Mouse (Mus musculus) monocyte, adult 5-6 weeks (primary cell): ENCODE results near the gene Ephb2. TPM values are rescaled to one million over a fixed set of nuclear protein-coding genes. Genes with fewer than 3 reads are reported as not detected.
A peak's percentile ranks its signal among the peaks of the same experiment; 100 is the strongest.

ENCODE experiments used
- ATAC-seq: fragments of 153-309, 156-312 bp; replicated peaks from 2 replicates; pipeline ENCODE4 v1.8.0; 2017; ENCODE audit warnings: mild to moderate bottlenecking; ENCODE audit not compliant: low TSS enrichment, insufficient number of reproducible peaks, severe bottlenecking, poor library complexity, low FRiP score
- total RNA-seq: library from RNA; stranded (forward); fragments of 200-1000, 200-491, 200-594 nt; gene quantifications from 3 replicates; pipeline ENCODE4 v1.2.3, GENCODE M21; 2017

The Ephb2 gene
- total RNA-seq, 1 experiment from 2014 or later, result not detected

DNA sequence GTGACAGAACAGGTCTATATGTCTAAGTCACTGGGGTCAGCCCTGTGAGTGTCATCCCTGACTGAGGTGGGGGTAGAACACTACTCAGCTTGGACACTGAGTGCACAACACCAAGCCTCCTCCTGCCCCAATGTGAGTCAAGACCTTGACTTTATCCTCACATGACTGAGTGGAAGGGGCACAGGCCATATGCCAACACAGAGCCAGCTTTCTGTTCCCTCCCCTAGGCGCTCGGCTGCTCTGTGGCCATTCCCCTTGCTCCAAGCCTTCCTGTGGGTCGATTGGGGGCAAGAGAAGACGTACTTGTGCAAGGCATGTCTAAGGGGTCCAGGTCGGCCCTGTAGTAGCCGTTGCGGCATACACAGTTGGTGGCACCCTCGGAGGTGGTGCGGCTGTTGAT lies 140.1 kb downstream of the Ephb2 start:
- no peak for ATAC-seq

DNA sequence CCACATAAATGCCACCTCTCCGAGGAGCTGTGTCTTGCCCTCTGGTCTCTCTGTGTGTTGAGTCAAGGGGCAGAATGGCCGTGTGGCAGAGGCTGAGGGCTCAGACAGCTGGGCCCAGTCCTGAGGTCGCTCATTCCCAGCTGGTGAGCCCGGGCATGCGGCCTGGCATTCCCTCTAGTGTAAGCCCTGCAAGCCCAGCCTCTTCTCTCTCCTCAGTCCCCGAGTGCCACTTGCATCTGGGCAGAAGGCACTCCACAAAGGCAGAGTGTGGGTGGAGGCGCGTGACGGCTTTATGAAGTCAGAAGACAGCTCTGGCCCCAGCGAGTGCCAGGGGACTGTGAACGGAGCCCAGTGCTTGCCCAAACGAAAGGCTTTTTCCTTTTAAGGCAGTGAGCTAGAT lies 145.8 kb downstream of the Ephb2 start:
- no peak for ATAC-seq

DNA sequence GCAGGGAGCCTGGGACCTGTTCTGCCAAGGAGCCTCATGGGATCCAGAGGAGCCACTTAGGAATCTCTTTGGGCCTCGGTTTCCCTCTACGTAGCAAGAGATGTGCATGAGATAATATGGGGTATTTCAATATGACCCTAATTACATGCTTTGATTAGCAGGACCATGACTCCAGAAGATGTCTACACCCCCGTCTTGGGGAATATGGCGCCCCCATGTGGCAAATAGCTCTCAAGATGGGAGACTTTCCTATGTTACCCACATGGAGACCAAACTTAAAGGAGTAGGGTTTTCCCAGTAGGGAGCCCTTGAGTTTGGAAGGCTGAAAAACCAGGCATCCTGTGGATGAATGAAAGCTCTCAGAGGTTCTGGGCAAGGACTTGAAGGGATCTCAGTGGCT lies 147.7 kb downstream of the Ephb2 start:
- no peak for ATAC-seq

- no peak for ATAC-seq
Measured at GRCm38 (mm10) chr4:136685431-136685869, 150.3 kb downstream of the Ephb2 start.

GRCm38 (mm10) chr4:136684485-136684884 lies 151.3 kb downstream of the Ephb2 start:
- no peak for ATAC-seq

- no peak for ATAC-seq
Measured at GRCm38 (mm10) chr4:136680641-136681040, 155.1 kb downstream of the Ephb2 start.

GRCm38 (mm10) chr4:136679221-136679620 lies 156.6 kb downstream of the Ephb2 start:
- ATAC-seq, result no peak

- peak; percentile 82 for ATAC-seq
Measured at GRCm38 (mm10) chr4:136678480-136678879, 157.3 kb downstream of the Ephb2 start.

DNA sequence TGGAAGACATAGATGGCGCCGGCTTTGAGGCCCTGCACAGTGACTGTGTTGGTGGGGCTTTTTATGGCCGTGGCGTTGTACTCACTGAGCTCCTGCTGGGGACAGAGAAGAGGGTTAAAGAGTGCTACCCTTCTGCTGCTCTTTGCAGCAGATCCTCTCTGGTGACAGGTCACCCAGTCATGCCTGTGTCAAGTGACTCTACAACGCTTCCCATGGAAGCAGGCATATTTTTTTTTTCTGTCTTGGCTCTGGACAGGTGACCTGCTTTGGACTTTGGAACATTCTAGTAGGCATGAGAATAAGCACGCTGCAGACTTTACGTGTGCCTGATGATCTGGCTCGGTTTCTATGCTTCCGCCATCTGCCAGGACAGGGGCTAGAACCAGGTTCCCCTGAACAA lies 160.3 kb downstream of the Ephb2 start:
- no peak for ATAC-seq

GRCm38 (mm10) chr4:136672335-136673090 lies 163.3 kb downstream of the Ephb2 start:
- no peak for ATAC-seq

GRCm38 (mm10) chr4:136667757-136668156 lies 168.0 kb downstream of the Ephb2 start:
- ATAC-seq, result no peak

DNA sequence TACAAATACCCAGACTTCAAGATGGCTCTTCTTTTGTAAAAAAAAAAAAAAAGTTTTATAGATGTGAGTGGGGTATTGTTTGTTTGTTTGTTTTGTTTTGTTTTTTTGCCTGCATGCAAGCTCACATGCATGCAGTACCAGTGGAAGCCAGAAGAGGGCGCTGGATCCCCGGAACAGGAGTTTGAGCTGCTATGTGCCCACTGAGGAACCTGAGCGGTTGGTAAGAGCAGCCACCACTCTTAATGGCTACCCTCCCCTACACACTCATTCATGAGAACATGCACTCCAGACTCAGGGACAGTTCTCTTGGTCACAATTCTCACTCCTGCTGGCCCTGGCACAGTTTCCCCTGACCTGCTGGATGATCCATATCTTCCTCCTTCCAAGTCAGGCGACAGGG lies 169.8 kb downstream of the Ephb2 start:
- ATAC-seq, result no peak

- no peak for ATAC-seq
Measured at GRCm38 (mm10) chr4:136665068-136665467, 170.7 kb downstream of the Ephb2 start.

DNA sequence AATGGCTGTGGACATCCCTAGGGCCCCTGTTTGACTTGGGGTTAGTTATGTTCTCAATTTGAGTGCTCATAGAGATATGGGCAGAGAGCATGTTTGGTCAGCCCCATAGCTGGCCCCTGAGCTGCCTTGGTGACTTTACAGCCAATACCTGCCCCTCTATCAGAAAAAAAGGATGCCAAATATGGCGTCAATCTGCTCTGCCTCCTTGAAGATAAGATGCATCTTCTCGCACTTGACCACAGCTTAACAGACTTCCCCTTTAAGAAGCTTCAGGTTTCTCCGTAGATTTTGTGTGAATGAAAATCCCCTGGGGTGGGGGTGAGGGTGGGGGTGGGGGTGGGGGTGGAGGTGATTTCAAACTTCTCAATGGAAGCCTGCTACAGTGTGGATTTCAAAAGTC lies 177.9 kb downstream of the Ephb2 start:
- no peak for ATAC-seq

- ATAC-seq, result no peak
Measured at GRCm38 (mm10) chr4:136653692-136654234, 182.0 kb downstream of the Ephb2 start.

DNA sequence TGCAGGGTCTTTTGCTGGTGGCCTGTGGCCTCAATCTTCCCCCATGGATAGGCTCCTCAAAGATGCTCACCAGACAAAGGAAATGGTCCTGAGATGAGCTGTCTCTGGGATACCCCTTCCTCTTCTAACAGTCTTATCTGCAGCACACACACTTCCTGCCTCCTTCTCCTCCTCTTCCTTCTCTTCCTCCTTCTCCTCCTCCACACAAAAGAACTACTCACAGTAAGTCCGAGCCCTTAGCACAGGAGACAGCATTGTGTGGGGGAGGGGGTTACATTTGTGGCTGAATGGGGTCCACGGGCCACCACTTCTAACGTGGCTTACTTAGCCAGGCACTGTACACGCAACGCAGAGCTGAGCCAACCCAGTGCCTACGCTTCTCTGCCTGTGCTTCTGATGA lies 182.8 kb downstream of the Ephb2 start:
- ATAC-seq, result no peak

DNA sequence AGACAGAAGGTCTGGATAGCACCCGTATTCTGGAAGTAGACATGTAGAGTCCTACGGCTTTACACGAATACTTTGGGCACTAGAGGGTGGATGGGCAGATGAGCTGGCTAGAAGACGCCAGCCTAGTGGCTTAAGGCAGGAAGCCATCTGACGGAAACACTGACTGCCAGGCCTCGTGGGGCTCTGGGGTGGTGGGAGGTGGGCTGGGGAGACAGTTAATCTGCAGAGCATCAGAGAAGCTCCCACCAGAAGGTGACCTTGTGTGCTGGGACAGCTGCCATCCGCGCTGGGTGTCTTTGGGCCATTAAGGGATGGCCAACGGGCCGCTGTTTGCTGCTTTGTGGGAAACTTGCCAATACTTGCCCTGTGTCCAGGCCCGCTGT lies 183.3 kb downstream of the Ephb2 start:
- ATAC-seq, result no peak

- no peak for ATAC-seq
Measured at GRCm38 (mm10) chr4:136651882-136652527, 183.8 kb downstream of the Ephb2 start.

- ATAC-seq, result peak; percentile 53; the same call in 1 of the 2 replicates
Measured at GRCm38 (mm10) chr4:136651357-136651811, 184.4 kb downstream of the Ephb2 start.

- ATAC-seq, result no peak
Measured at GRCm38 (mm10) chr4:136650261-136650660, 185.5 kb downstream of the Ephb2 start.
